Mouse (Mus musculus) neural tube, embryonic 15.5 days (tissue): Measurements from ENCODE around the gene Edaradd. TPM values are rescaled to one million over a fixed set of nuclear protein-coding genes. Genes with fewer than 3 reads are reported as not detected.

ENCODE experiments used
- ATAC-seq: fragments of 200-750 bp; cut with Nextera tagmentation; 2 replicates; pipeline ENCODE4 v1.8.0; 2017; ENCODE audit warnings: mild to moderate bottlenecking, moderate TSS enrichment, moderate library complexity; ENCODE audit not compliant: low FRiP score
- H3K27ac ChIP-seq: fragments of 300-500 bp; sonication (generic); replicated peaks from 2 replicates; pipeline ENCODE4 v1.5.1; 2015; ENCODE audit warnings: mild to moderate bottlenecking, inconsistent platforms
- H3K27me3 ChIP-seq: fragments of 300-500 bp; sonication (generic); replicated peaks from 2 replicates; pipeline ENCODE4 v1.6.1; 2015; ENCODE audit warnings: inconsistent platforms
- H3K36me3 ChIP-seq: fragments of 300-500 bp; sonication (generic); 2 replicates; pipeline ENCODE4 v1.6.1; 2015; ENCODE audit warnings: inconsistent platforms
- H3K4me1 ChIP-seq: fragments of 300-500 bp; sonication (generic); 2 replicates; pipeline ENCODE4 v1.6.1; 2015; ENCODE audit warnings: inconsistent platforms
- H3K4me2 ChIP-seq: fragments of 300-500 bp; sonication (generic); 2 replicates; pipeline ENCODE4 v1.6.1; 2015; ENCODE audit warnings: inconsistent platforms, mild to moderate bottlenecking, moderate library complexity
- H3K4me3 ChIP-seq: fragments of 300-500 bp; sonication (generic); replicated peaks from 2 replicates; pipeline ENCODE4 v1.5.1; 2015; ENCODE audit warnings: mild to moderate bottlenecking, inconsistent platforms
- H3K9ac ChIP-seq: fragments of 300-500 bp; sonication (generic); replicated peaks from 2 replicates; pipeline ENCODE4 v1.6.1; 2015; ENCODE audit warnings: mild to moderate bottlenecking, inconsistent platforms
- H3K9me3 ChIP-seq: fragments of 300-500 bp; sonication (generic); replicated peaks from 2 replicates; pipeline ENCODE4 v1.6.1; 2016; ENCODE audit warnings: inconsistent platforms
- WGBS: fragments of 180-500 bp; shearing (Covaris S2); methylation state at CpG from one replicate; pipeline ENCODE4 v1.1.7; 2015; ENCODE audit warnings: mixed read lengths; 5-methylcytosine and 5-hydroxymethylcytosine counted together
- polyA plus RNA-seq: library from polyadenylated mRNA; unstranded; fragments of >200 nt; fragmentation: Nextera tagmentation; extraction: Ambion mirVana; gene quantifications from 2 replicates; pipeline ENCODE4 v1.2.1, GENCODE M21; 2015

Edaradd gene
- polyA plus RNA-seq, 1 experiment from 2014 or later, result 1.8 TPM

DNA sequence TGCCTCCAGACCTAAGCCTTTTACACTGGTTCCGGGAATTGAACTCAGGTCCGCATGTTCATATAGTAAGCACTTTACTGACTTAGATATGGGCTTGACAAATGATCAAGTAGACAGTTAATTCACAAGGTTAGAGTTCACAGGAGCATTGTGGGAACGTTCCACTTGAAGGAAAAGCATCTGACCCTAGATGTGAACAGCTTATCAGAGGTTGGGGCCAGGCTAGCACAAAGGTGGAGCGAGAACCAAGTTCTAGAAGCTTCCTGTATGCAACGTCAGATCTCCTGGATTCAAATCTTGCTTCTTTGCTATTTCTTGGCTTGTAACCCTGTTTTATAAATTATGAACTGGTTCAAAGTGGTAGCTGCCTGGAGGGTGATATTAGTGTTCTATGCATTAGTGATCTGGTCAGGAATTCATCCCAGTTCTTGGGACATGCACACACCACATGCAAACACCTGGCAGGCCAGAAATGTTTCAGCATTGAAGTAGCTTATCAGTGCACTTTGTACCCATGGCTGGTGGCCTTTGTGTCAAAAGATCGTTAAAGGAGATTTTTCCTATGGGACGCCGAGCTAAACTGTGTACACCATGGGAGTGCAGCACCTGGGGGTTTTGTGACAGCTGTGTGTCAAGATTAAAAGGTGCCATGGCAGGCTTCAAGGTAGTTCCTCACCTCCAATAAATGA is 23.8 kb upstream of the Edaradd start:
- no peak overlapping the region for H3K4me2 ChIP-seq
- H3K27me3 ChIP-seq, result 0 out of 2 replicates have a peak, but pooled peaks cover 2% of the 10 kb centered on the region
- H3K9me3 ChIP-seq, result no peaks in the 10 kb centered on the region
- no peaks in the 10 kb centered on the region for H3K36me3 ChIP-seq
- H3K4me1 ChIP-seq, result peaks cover 21% of the 10 kb centered on the region
- whole genome bisulfite sequencing, result 94% methylated on average over 8 of the region's 8 CpGs
- no peak for ATAC-seq
- H3K4me3 ChIP-seq, result no peak overlapping the region
- H3K9ac ChIP-seq, result no peak overlapping the region
- H3K27ac ChIP-seq, result no peak overlapping the region

DNA sequence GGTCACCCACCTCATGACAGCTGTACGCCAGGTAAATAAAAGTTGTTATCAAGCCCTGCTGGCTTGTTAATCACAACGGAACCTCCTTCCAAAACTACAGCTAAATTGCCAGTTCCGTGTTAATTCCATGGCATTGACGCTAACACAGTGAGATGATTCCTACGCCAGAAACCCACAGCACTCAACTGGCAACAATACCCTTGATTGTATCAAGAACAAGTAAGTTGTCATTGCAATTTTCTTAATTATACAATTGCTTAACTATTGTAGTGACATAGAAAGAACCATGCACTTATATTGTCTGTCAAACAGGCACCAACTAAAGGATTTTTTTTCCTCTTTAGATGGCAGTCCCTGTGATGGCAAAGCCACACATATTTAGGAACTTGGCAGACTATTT is 23.0 kb upstream of the Edaradd start:
- Histone ChIP-seq H3K9ac (no peak overlapping the region), H3K9me3 (no peaks in the 10 kb centered on the region), H3K27me3 (0 out of 2 replicates have a peak, but pooled peaks cover 2% of the 10 kb centered on the region), H3K4me2 (no peak overlapping the region), H3K27ac (no peak overlapping the region), H3K4me1 (peaks cover 21% of the 10 kb centered on the region), H3K36me3 (no peaks in the 10 kb centered on the region), H3K4me3 (no peak overlapping the region)
- ATAC-seq, result no peak
- WGBS, result 80% methylated on average over 5 of the region's 5 CpGs

- Histone ChIP-seq H3K36me3 (no peaks in the 10 kb centered on the region), H3K9ac (no peak overlapping the region), H3K27ac (no peak overlapping the region), H3K4me3 (peak overlapping the region; percentile 9; the same call in 1 of the 2 replicates), H3K9me3 (no peaks in the 10 kb centered on the region), H3K4me2 (peak overlapping the region; percentile 44), H3K4me1 (peaks cover 21% of the 10 kb centered on the region), H3K27me3 (0 out of 2 replicates have a peak, but pooled peaks cover 2% of the 10 kb centered on the region)
- 12% methylated on average over 23 of the region's 23 CpGs for WGBS
- ATAC-seq, result peak; percentile 62; the same call in 1 of the 2 replicates
These were observed 22.1 kb upstream of the Edaradd start for GRCm38 (mm10) chr13:12542006-12542981.

DNA sequence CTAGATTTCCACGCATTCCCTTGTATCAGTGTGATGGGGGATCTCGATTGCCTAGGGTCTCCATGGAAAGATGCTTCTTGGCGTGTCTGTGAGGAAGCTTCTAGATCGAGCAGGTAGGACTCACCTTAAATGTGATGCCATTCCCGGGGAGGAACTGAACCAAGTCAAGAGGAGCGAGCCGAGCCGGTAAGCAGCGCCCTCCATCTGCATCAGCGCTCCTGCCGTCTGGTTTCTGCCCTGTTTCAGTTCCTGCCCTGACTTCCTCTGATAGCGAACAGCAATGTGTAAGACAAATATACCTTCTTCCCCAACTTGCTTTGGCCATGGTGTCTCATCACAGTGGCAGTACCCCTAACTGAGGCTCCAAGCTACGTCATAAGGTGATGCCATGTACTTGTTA is 19.9 kb upstream of the Edaradd start:
- Histone ChIP-seq H3K27me3 (0 out of 2 replicates have a peak, but pooled peaks cover 2% of the 10 kb centered on the region), H3K4me2 (peak overlapping the region; percentile 39), H3K36me3 (no peaks in the 10 kb centered on the region), H3K9me3 (no peaks in the 10 kb centered on the region), H3K4me3 (0 out of 2 replicates have a peak overlapping the region, but pooled peaks have one; percentile 0), H3K27ac (peak overlapping the region; percentile 54), H3K9ac (no peak overlapping the region), H3K4me1 (peaks cover 21% of the 10 kb centered on the region)
- 55% methylated on average over 13 of the region's 13 CpGs for WGBS
- ATAC-seq, result no peak; the same call in none of the 2 replicates

- no peak overlapping the region for H3K9ac ChIP-seq
- peaks cover 21% of the 10 kb centered on the region for H3K4me1 ChIP-seq
- peak; percentile 79 for ATAC-seq
- H3K4me3 ChIP-seq, result 0 out of 2 replicates have a peak overlapping the region, but pooled peaks have one; percentile 0
- H3K27me3 ChIP-seq, result 0 out of 2 replicates have a peak, but pooled peaks cover 2% of the 10 kb centered on the region
- H3K9me3 ChIP-seq, result no peaks in the 10 kb centered on the region
- H3K4me2 ChIP-seq, result peak overlapping the region; percentile 39
- peak overlapping the region; percentile 54 for H3K27ac ChIP-seq
- WGBS, result 4% methylated on average over 11 of the region's 11 CpGs
- H3K36me3 ChIP-seq, result no peaks in the 10 kb centered on the region
These were observed 19.5 kb upstream of the Edaradd start for GRCm38 (mm10) chr13:12539716-12540115.

DNA sequence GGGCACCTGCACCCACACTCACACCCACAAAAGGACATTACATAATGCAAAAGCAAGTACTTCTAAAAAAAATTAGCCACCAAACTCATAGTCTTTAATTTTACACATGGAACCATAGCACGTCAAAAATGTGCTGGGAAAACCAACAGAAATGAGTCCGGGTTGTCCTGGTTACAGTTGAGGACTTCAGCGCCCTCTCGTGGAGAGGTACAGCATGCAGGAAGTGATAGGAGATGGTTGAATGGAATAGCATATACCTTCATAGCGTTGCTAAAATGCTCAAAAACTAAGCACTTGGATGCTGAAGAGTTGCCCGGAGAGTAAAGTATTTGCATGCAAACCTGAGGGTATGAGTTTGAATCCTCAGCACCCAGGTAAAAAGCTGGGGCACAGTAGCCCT is 17.7 kb upstream of the Edaradd start:
- Histone ChIP-seq H3K4me2 (no peak overlapping the region), H3K27ac (no peak overlapping the region)
- WGBS, result 79% methylated on average over 6 of the region's 6 CpGs

GRCm38 (mm10) chr13:12534628-12535027 is 14.4 kb upstream of the Edaradd start:
- Histone ChIP-seq H3K4me1 (0 out of 2 replicates have a peak, but pooled peaks cover 3% of the 10 kb centered on the region), H3K36me3 (no peaks in the 10 kb centered on the region), H3K27ac (no peak overlapping the region), H3K9ac (no peak overlapping the region), H3K4me2 (no peak overlapping the region), H3K27me3 (no peaks in the 10 kb centered on the region), H3K9me3 (no peaks in the 10 kb centered on the region), H3K4me3 (no peak overlapping the region)
- ATAC-seq, result no peak
- 90% methylated on average over 3 of the region's 3 CpGs for WGBS

More for the DNA sequence above, 17.7 kb upstream of the Edaradd start:
- no peak overlapping the region for H3K9ac ChIP-seq
- H3K4me1 ChIP-seq, result peaks cover 21% of the 10 kb centered on the region
- no peak overlapping the region for H3K4me3 ChIP-seq
- H3K9me3 ChIP-seq, result no peaks in the 10 kb centered on the region
- H3K36me3 ChIP-seq, result no peaks in the 10 kb centered on the region
- no peak for ATAC-seq
- 0 out of 2 replicates have a peak, but pooled peaks cover 2% of the 10 kb centered on the region for H3K27me3 ChIP-seq

GRCm38 (mm10) chr13:12525678-12526077 is 5.4 kb upstream of the Edaradd start:
- H3K27ac ChIP-seq, result no peak overlapping the region
- H3K9me3 ChIP-seq, result no peaks in the 10 kb centered on the region
- H3K9ac ChIP-seq, result no peak overlapping the region
- no peaks in the 10 kb centered on the region for H3K36me3 ChIP-seq
- peaks cover 3% of the 10 kb centered on the region; the same call in 1 of the 2 replicates for H3K27me3 ChIP-seq
- H3K4me3 ChIP-seq, result no peak overlapping the region
- no peak for ATAC-seq
- no peaks in the 10 kb centered on the region for H3K4me1 ChIP-seq
- no peak overlapping the region for H3K4me2 ChIP-seq
- 94% methylated on average over 4 of the region's 4 CpGs for WGBS

DNA sequence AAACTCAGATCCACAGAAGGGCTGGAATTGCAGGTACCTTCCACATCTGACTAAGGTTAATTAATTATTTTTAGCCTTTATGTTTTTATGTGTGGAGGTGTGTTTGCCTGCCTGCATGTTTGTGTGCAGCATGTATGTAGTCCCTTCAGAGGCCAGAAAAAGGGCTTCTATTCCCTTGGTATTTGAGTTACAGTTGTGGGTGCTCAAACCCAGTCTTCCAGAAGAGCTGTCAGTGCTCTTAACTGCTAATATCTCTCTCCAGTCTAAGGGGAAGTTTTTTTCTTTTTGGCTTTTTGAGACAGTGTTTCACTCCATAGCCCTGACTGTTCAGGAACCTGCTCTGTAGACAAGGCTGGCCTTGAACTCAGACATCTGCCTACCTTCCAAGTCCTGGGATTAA is 2.1 kb upstream of the Edaradd start:
- H3K9me3 ChIP-seq, result no peaks in the 10 kb centered on the region
- peaks cover 8% of the 10 kb centered on the region; the same call in 1 of the 2 replicates for H3K27me3 ChIP-seq
- ATAC-seq, result no peak
- H3K36me3 ChIP-seq, result no peaks in the 10 kb centered on the region
- H3K4me2 ChIP-seq, result no peak overlapping the region
- H3K27ac ChIP-seq, result no peak overlapping the region
- H3K4me1 ChIP-seq, result peaks cover 14% of the 10 kb centered on the region; the same call in 1 of the 2 replicates
- no peak overlapping the region for H3K4me3 ChIP-seq
- H3K9ac ChIP-seq, result no peak overlapping the region

DNA sequence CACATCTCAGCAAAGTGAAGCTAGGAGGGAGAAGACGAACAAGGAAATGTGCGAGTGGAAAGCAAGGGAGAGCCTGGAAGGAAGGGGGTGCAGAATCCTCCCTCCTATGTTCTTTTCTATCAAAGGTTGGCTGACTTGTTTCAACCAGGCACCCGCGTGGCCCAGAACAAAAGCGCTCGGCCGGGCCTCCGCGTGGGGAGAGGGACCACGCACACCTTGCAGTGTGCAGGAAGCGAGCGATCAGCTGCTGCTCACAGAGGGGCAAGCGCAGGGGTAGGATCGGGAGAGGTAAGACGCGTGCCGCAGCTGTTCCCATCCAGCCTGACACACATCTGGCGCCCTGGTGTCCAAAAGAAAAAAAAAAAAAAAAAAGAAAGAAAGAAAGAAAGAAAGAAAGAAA is 867 bp downstream of the Edaradd start:
- Histone ChIP-seq H3K9ac (peak overlapping the region; percentile 42; the same call in 1 of the 2 replicates), H3K27ac (no peak overlapping the region), H3K4me1 (peaks cover 14% of the 10 kb centered on the region; the same call in 1 of the 2 replicates), H3K4me2 (peak overlapping the region; percentile 99), H3K27me3 (peaks cover 8% of the 10 kb centered on the region; the same call in 1 of the 2 replicates), H3K36me3 (no peaks in the 10 kb centered on the region), H3K4me3 (peak overlapping the region; percentile 55), H3K9me3 (no peaks in the 10 kb centered on the region)
- 4% methylated on average over 18 of the region's 18 CpGs for WGBS
- ATAC-seq, result peak; percentile 49

DNA sequence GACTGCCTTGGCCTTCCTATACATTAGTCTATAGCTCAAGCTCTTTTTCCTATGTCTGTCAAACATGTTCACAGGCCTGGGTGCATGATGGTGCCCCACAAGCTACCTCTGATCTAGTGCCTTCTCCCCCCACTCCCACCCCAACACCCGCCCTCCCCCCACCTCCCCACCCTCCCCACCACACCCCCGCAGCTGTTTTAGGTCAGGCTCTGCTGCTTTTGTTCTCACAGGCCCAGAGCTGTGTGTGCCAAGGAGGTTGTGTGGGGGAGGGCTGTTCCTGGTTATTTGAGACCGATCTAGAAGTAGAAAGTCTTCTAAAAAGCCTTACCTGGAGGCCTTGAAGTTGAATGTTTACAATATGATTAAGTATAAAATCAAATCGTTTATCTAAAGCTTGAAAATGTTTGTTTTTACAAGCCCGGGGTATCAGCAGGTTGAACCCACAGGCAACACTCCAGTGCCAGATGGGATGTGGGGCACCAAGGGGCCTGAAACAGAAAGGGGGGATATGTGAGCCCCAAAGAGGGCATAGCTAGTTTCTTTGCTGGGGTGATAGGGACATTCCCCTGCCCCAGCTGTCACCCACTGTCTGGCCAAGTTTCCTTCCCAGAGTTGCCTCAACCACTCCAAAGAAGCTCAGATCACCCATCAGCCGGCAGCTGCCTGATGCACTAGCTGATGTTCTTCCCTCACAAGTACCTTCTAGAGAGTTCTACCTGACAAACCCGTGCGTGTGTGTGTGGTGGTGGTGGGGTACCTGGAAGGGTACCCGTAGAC is 8.9 kb downstream of the Edaradd start:
- Histone ChIP-seq H3K9me3 (no peaks in the 10 kb centered on the region), H3K9ac (no peak overlapping the region), H3K4me3 (no peak overlapping the region), H3K36me3 (no peaks in the 10 kb centered on the region), H3K27ac (no peak overlapping the region), H3K4me2 (no peak overlapping the region), H3K4me1 (no peaks in the 10 kb centered on the region), H3K27me3 (no peaks in the 10 kb centered on the region)
- ATAC-seq, result no peak
- WGBS, result 82% methylated on average over 9 of the region's 9 CpGs
